Mouse (Mus musculus) embryonic facial prominence, embryonic 13.5 days (tissue): ENCODE results near the gene Nup188. TPM values are rescaled to one million over a fixed set of nuclear protein-coding genes. Genes with fewer than 3 reads are reported as not detected.

ENCODE experiments used
- ATAC-seq: fragments of 200-750 bp; cut with Nextera tagmentation; 2 replicates; pipeline ENCODE4 v1.8.0; 2017; ENCODE audit warnings: low read depth; ENCODE audit not compliant: insufficient number of reproducible peaks, insufficient read depth, low FRiP score, low TSS enrichment
- H3K27ac ChIP-seq: fragments of 300-500 bp; sonication (generic); 2 replicates; pipeline ENCODE4 v1.5.1; 2015; ENCODE audit warnings: moderate library complexity, mild to moderate bottlenecking, inconsistent platforms
- H3K27me3 ChIP-seq: fragments of 300-500 bp; sonication (generic); 2 replicates; pipeline ENCODE4 v1.6.1; 2015; ENCODE audit warnings: mild to moderate bottlenecking, inconsistent platforms
- H3K36me3 ChIP-seq: fragments of 300-500 bp; sonication (generic); 2 replicates; pipeline ENCODE4 v1.6.1; 2015; ENCODE audit warnings: mild to moderate bottlenecking, inconsistent platforms
- H3K4me1 ChIP-seq: fragments of 300-500 bp; sonication (generic); 2 replicates; pipeline ENCODE4 v1.6.1; 2015; ENCODE audit warnings: inconsistent platforms
- H3K4me2 ChIP-seq: fragments of 300-500 bp; sonication (generic); 2 replicates; pipeline ENCODE4 v1.6.1; 2015; ENCODE audit warnings: moderate library complexity, mild to moderate bottlenecking, inconsistent platforms
- H3K4me3 ChIP-seq: fragments of 300-500 bp; sonication (generic); 2 replicates; pipeline ENCODE4 v1.5.1; 2015; ENCODE audit warnings: mild to moderate bottlenecking, inconsistent platforms
- H3K9ac ChIP-seq: fragments of 300-500 bp; sonication (generic); 2 replicates; pipeline ENCODE4 v1.6.1; 2015; ENCODE audit warnings: mild to moderate bottlenecking, inconsistent platforms
- H3K9me3 ChIP-seq: fragments of 300-500 bp; sonication (generic); 2 replicates; pipeline ENCODE4 v1.6.1; 2016; ENCODE audit warnings: inconsistent platforms
- WGBS: fragments of 180-500 bp; shearing (Covaris S2); methylation state at CpG from one replicate; pipeline ENCODE4 v1.1.7; 2015; ENCODE audit warnings: mixed read lengths; 5-methylcytosine and 5-hydroxymethylcytosine counted together
- polyA plus RNA-seq: library from polyadenylated mRNA; unstranded; fragments of >200 nt; fragmentation: Nextera tagmentation; extraction: Ambion mirVana; gene quantifications from 2 replicates; pipeline ENCODE4 v1.2.1, GENCODE M21; 2015

Nup188 gene
- polyA plus RNA-seq, 1 experiment from 2014 or later: 40.7 TPM

DNA sequence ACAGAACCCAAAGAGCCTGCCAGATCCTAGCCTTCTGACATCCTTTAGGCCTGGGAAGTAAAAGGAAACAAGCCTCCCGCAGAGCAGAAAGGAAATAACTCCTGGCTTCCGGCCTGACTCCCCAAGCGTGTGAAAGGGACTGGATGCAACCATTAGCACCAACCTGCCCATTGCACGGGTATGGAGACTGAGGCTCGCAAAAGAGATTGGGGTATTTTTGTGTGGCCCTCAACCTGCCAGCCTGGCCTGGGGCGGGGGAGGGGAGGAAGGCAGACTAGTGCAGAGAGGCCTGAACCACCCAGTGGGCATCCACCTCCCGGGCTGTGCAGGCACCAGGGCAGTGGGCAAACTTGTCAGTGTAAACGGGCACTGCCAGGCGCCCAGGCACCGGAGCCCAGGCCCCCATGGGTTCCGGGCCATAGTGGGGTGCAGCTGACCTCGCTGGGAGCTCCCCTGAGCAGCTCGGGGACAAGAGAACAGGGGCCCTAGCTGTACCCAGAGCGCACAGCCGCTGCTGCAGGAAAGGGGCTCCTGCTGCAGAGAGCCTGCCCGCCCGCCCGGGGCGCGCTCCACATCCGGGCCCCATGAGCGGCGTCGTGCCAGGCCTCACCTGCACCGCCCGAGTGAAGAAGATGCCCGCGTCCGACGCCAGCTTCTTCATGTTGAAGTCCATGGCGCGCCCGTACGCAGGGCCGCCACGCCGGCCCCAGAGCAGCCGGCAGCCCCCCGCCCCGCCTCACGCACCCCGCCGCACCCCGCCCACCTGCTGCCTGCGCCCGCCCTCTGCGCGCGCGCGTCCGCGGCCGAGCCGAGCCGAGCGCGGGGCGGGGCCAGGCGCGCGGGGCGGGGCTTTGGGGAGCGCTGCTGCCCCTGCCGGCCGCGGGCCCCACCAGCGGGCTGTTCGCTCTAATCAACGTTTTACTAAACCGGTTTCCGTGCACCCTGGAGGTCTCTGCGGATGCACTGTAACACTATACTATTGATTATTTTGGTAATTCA is 72.6 kb downstream of the Nup188 start, which contains the start of gene Sh3glb2:
TSS of gene Sh3glb2 (minus strand) at position 805 of the 999 bp plus-strand sequence.
- peak; percentile 61 for ATAC-seq
- Histone ChIP-seq H3K27me3 (no peaks in the 10 kb centered on the region), H3K36me3 (peaks cover 16% of the 10 kb centered on the region), H3K4me3 (peak within 1 kb of the TSS; percentile 84), H3K9ac (peak within 1 kb of the TSS; percentile 85), H3K4me1 (peaks cover 24% of the 10 kb centered on the region), H3K27ac (peak within 1 kb of the TSS; percentile 57), H3K4me2 (peak within 1 kb of the TSS; percentile 97), H3K9me3 (no peaks in the 10 kb centered on the region)
- WGBS: 2% methylated on average over 66 of the region's 73 CpGs

DNA sequence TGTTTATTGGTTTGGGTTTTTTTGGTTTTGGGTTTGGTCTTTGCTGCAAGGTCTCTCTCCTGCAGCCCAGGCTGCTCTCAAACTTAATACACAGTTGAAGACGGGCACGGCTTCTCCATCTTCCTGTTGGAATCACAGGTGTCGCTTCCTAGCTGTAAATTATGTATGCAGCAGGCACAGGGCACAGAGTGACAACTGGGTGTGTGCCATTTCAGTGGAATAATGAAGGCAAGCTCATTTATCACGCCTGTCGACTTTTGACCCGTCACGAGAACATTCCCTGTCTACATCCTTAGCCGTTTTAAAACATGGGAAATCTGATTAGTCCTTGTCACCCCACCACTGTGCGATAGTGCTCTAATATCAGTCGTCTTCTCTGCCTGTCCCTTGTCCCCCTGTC is 74.4 kb downstream of the Nup188 start:
- no peak overlapping the region for H3K9ac ChIP-seq
- no peaks in the 10 kb centered on the region for H3K36me3 ChIP-seq
- no peak for ATAC-seq
- peaks cover 35% of the 10 kb centered on the region for H3K4me1 ChIP-seq
- no peak overlapping the region for H3K4me3 ChIP-seq
- no peak overlapping the region for H3K4me2 ChIP-seq
- no peak overlapping the region for H3K27ac ChIP-seq
- H3K27me3 ChIP-seq: no peaks in the 10 kb centered on the region
- 81% methylated on average over 10 of the region's 10 CpGs for WGBS
- H3K9me3 ChIP-seq: no peaks in the 10 kb centered on the region

DNA sequence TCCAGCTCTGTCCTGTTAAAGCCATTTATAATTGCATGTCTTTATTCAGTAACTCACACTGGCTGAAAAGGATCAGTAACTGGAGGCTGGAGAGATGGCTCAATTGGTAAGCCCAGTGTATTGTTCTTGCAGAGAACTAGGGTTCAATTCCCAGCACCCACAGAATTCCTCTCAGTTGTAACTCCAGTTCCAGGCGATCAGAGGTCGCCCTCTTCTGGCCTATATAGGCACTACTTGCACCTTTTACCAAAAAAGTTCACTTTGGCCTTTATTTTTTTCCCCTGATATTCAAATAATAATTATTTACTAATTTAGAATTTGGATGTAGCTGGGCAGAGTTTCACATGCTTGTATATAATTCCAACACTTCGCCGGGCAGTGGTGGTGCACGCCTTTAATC is 76.7 kb downstream of the Nup188 start:
- H3K4me3 ChIP-seq: no peak overlapping the region

DNA sequence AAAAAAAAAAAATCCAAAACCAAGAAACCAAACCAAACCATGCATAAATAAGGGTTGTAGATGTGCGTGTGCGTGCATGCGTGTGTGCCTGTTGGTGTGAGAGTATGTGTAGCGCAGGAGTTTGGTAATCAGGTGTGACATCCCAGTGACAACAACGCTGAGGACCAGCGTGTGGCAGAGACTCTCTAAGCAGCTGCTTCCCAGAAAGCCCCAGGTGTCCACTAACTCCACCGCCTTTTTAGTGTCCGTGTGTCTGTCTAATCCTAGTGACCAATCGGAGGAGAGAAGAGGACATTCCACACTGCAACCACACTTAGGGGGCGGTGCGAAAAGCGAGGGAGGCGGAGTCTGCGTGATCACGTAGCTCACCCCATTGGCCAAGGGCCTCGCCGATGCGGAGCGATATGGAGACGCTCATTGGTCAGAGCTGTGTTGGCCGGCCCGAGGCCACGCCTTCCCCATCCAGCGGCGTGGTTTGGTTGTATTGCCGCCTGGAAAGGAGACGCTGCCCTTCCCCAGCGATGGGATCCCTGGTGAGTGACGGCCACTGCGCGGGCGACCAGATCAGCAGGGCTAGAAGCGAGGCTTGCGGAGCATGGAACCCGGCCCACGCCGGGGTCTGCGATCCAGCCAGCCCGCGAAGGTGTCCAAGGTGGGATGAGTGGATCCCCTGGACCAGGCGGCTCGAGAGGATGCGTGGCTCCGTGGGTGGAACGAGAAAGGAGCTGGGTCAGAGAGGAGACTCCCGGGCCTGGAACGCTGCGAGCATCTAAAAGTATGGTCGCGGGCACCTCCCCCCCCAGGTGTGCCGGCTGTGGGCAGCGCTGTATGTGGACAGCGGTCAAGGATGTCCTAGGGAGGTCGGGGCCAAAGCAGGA is 77.8 kb downstream of the Nup188 start, which contains the start of gene Miga2:
TSS of gene Miga2 (plus strand) at position 461 of the 878 bp plus-strand sequence.
- peaks cover 25% of the 10 kb centered on the region for H3K36me3 ChIP-seq
- H3K9me3 ChIP-seq: no peaks in the 10 kb centered on the region
- no peaks in the 10 kb centered on the region for H3K27me3 ChIP-seq
- H3K4me2 ChIP-seq: peak within 1 kb of the TSS; percentile 95
- peak within 1 kb of the TSS; percentile 90 for H3K9ac ChIP-seq
- peak; percentile 98 for ATAC-seq
- H3K4me1 ChIP-seq: peaks cover 14% of the 10 kb centered on the region
- under 1% methylated on average over 54 of the region's 54 CpGs for WGBS
- peak within 1 kb of the TSS; percentile 74 for H3K27ac ChIP-seq
- peak within 1 kb of the TSS; percentile 68 for H3K4me3 ChIP-seq

More for the DNA sequence above, 76.7 kb downstream of the Nup188 start:
- Histone ChIP-seq H3K27me3 (no peaks in the 10 kb centered on the region), H3K4me2 (no peak overlapping the region), H3K36me3 (peaks cover 14% of the 10 kb centered on the region), H3K9me3 (no peaks in the 10 kb centered on the region), H3K27ac (no peak overlapping the region), H3K4me1 (peaks cover 24% of the 10 kb centered on the region), H3K9ac (no peak overlapping the region)
- ATAC-seq: no peak
- WGBS: 73% methylated on average over 5 of the region's 5 CpGs

DNA sequence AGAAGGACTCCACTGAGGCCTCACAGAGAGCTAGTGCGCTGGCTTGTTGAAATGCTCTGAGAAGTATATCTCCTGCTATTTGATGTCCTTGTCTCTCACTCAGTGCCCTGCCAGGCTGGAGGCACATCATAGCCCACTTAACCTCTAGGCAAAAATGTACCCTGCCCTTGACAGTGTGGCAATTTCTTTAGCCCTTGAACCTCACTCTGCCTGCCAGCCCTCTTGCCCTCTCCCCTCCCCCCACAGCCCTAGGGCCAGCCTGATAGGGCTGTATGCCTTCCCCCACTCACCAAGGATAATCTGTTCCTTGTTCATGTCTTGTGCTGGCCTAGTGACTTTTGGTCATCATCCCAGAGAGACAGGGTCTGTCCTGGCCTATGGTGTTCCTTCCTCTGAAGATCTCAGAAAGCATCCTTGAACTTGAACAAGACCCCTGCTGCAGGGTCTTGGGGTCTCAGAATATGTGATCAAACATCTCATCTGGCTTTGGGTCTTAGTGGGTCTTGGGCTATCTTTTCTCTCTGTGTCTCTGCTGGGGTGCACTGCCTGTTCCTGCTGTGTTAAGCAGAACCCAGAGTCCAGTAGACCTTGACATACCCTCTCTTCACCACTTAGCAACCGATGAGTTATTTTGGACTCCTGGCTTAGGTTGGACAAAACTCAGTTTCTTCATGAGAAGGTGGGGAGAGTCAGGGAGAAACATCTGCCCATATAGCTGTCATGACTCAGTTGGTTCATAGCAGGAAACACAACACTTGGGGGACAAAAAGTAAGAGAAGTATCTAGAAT is 79.3 kb downstream of the Nup188 start:
- Histone ChIP-seq H3K27ac (0 out of 2 replicates have a peak overlapping the region, but pooled peaks have one; percentile 4), H3K9ac (peak overlapping the region; percentile 90), H3K27me3 (no peaks in the 10 kb centered on the region), H3K9me3 (no peaks in the 10 kb centered on the region), H3K4me1 (peaks cover 14% of the 10 kb centered on the region), H3K4me2 (peak overlapping the region; percentile 95), H3K4me3 (peak overlapping the region; percentile 68), H3K36me3 (peaks cover 40% of the 10 kb centered on the region)
- ATAC-seq: no peak
- whole genome bisulfite sequencing: 84% methylated on average over 2 of the region's 2 CpGs

DNA sequence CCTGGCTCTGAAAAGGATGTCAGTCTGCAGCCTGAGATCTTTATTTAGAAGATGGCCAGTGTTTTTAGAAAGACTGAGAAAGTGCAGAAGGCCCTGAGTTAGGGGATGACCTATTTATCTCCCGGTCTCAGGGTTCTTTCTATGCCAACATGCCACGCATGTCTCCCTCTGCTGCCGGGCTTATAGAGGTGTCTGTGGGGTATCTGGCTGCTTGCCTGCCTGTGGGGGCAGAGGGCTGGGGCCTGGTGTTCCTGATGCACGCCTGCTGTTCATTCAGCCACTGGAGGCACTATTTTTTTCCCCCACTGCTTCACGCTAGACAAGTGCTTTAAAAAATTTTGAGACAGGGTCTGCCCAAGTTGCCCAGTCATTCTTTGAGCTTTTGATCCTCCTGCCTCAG is 80.0 kb downstream of the Nup188 start:
- ATAC-seq: no peak
- H3K36me3 ChIP-seq: peaks cover 47% of the 10 kb centered on the region

DNA sequence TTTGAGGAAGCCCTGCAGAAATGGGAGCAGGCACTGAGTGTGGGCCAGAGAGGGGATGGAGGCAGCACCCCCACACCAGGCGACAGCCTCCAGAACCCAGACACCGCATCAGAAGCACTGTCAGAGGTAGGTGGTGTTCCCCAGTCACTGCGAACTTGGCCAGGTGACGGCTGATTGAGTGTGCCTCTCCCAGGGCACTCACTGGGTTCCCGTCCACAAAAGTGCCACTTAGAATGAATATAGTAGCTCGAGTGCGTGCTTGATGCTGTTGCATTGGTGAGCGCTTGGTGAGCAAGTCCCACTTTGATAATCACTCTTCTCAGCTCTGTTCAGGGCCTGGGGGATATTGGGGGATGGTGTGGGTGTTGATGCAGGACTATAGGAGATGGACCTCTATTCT is 85.3 kb downstream of the Nup188 start:
- ATAC-seq: no peak
- Histone ChIP-seq H3K4me1 (no peaks in the 10 kb centered on the region), H3K36me3 (peaks cover 97% of the 10 kb centered on the region), H3K9me3 (no peaks in the 10 kb centered on the region), H3K9ac (no peak overlapping the region), H3K27ac (no peak overlapping the region), H3K27me3 (no peaks in the 10 kb centered on the region), H3K4me2 (no peak overlapping the region), H3K4me3 (no peak overlapping the region)
- 96% methylated on average over 8 of the region's 8 CpGs for WGBS

More for the DNA sequence above, 80.0 kb downstream of the Nup188 start:
- no peaks in the 10 kb centered on the region for H3K27me3 ChIP-seq
- H3K4me3 ChIP-seq: no peak overlapping the region
- H3K4me2 ChIP-seq: no peak overlapping the region
- no peaks in the 10 kb centered on the region for H3K9me3 ChIP-seq
- no peak overlapping the region for H3K9ac ChIP-seq
- peaks cover 14% of the 10 kb centered on the region for H3K4me1 ChIP-seq
- WGBS: 74% methylated on average over 5 of the region's 5 CpGs
- H3K27ac ChIP-seq: 0 out of 2 replicates have a peak overlapping the region, but pooled peaks have one; percentile 4

DNA sequence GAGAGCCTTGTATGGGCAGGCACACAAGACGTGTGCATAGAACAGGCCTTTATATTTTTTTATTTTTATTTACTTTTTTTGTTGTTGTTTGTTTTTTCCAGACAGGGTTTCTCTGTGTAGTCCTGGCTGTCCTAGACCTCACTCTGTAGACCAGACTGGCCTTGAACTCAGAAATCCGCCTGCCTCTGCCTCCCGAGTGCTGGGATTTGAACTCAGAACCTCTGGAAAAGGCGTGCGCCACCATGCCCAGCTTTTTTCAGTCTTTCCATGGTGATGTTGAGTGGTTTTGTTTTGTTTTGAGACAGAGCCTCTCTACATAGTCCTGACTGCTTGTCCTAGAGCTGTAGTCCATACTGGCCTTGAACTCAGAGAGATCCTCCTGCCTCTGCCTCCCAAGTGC is 86.5 kb downstream of the Nup188 start:
- H3K36me3 ChIP-seq: peaks cover 97% of the 10 kb centered on the region
- ATAC-seq: no peak
- H3K27me3 ChIP-seq: no peaks in the 10 kb centered on the region
- H3K9ac ChIP-seq: no peak overlapping the region
- 94% methylated on average over 5 of the region's 5 CpGs for WGBS
- H3K4me1 ChIP-seq: no peaks in the 10 kb centered on the region
- H3K4me3 ChIP-seq: no peak overlapping the region
- no peak overlapping the region for H3K4me2 ChIP-seq
- H3K27ac ChIP-seq: no peak overlapping the region
- no peaks in the 10 kb centered on the region for H3K9me3 ChIP-seq

DNA sequence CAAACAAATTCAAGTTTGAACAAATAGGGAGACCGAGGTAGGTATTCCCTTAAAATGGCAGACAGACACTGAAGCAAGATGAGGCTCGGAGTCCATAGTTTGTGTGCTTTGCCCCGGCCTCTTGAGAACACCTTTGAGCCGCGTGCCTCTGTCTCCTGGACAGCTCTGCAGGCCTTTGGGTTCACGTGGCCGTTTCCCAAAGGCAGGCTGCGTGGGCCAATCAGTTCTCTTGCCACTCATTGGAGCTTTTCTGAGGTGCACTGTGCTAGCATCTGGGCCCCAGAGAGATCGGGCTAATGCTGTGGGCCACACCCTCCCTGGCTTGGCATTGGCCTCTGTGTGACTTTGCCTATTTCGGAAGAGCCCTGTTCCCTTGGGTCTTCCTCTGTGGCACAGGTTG is 89.7 kb downstream of the Nup188 start:
- Histone ChIP-seq H3K27ac (no peak overlapping the region), H3K36me3 (peaks cover 96% of the 10 kb centered on the region), H3K9me3 (no peaks in the 10 kb centered on the region), H3K27me3 (no peaks in the 10 kb centered on the region), H3K4me2 (no peak overlapping the region), H3K9ac (no peak overlapping the region), H3K4me1 (no peaks in the 10 kb centered on the region), H3K4me3 (no peak overlapping the region)
- WGBS: 90% methylated on average over 10 of the region's 10 CpGs
- ATAC-seq: no peak

DNA sequence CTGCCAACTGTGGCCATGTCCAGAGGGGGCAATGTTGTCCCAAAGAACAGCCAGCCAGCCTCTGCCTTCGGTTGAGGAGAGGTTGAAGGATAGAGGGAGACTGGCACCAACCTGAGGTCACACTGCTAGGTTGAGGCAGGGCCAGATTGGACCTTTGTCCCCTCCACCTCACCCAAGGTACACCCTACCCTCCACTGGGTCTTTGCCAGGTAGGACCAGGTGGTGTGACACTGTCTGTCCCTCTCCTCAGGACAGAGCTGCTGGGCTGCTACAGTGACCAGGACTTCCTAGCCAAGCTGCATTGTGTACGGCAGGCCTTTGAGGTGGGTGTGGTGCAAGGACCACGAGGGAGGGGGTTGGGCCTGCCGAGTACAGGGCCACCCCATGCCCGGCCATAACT is 91.5 kb downstream of the Nup188 start:
- H3K27ac ChIP-seq: no peak overlapping the region
- ATAC-seq: no peak

DNA sequence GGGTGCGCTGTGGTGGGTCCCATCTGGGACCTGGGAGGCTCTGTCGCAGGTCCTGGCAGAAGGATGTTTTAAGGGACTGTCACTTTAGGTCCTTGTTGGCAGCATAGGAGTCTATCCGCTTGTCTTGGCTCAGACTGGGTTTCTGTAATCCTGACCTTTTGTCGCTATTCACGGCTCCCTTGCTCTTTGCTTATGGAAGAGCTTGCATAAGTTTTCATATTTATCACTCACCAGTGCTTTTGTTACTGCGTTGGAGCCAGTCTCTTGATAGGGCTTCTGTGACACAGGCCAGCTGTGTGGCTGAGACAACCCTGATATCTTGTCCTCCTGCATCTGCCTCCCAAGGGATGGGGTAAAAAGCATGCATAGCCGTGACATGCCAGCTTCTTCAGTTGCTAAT is 93.1 kb downstream of the Nup188 start:
- peaks cover 96% of the 10 kb centered on the region for H3K36me3 ChIP-seq
- H3K9me3 ChIP-seq: no peaks in the 10 kb centered on the region
- H3K9ac ChIP-seq: no peak overlapping the region
- no peaks in the 10 kb centered on the region for H3K27me3 ChIP-seq
- WGBS: 94% methylated on average over 7 of the region's 7 CpGs
- H3K27ac ChIP-seq: no peak overlapping the region
- H3K4me2 ChIP-seq: no peak overlapping the region
- H3K4me1 ChIP-seq: no peaks in the 10 kb centered on the region
- no peak for ATAC-seq
- no peak overlapping the region for H3K4me3 ChIP-seq

More for the DNA sequence above, 91.5 kb downstream of the Nup188 start:
- Histone ChIP-seq H3K27me3 (no peaks in the 10 kb centered on the region), H3K4me2 (no peak overlapping the region), H3K4me3 (no peak overlapping the region), H3K9ac (no peak overlapping the region), H3K4me1 (no peaks in the 10 kb centered on the region), H3K9me3 (no peaks in the 10 kb centered on the region), H3K36me3 (peaks cover 96% of the 10 kb centered on the region)
- WGBS: 86% methylated on average over 5 of the region's 5 CpGs
